Mouse (Mus musculus) myocyte (in vitro differentiated cells): ENCODE results near the gene Ehmt2.

Experiments
- CEBPB ChIP-seq: IDR thresholded peaks from 2 replicates; pipeline ENCODE4 v1.6.1; 2011; ENCODE audit warnings: mild to moderate bottlenecking, moderate library complexity; ENCODE audit not compliant: poor library complexity, insufficient read depth, severe bottlenecking
- E2F4 ChIP-seq: IDR thresholded peaks from one replicate; pipeline ENCODE4 v1.6.1; 2011; ENCODE audit warnings: mild to moderate bottlenecking, control low read depth, moderate library complexity; ENCODE audit not compliant: insufficient read depth
- MAX ChIP-seq: IDR thresholded peaks from one replicate; pipeline ENCODE4 v1.6.1; 2011; ENCODE audit warnings: low read depth, mild to moderate bottlenecking, control low read depth
- MYOD1 ChIP-seq, 3 experiments: IDR thresholded peaks; one replicate each; pipeline ENCODE4 v1.6.1; 2011; ENCODE audit warnings: control low read depth in 2 of 3, low read depth in 2 of 3, mild to moderate bottlenecking in 2 of 3, moderate library complexity in 1 of 3; ENCODE audit not compliant: insufficient read length in 2 of 3, control insufficient read depth in 1 of 3
- MYOG ChIP-seq, 3 experiments: IDR thresholded peaks; one replicate each; pipeline ENCODE4 v1.6.1; 2011; ENCODE audit warnings: control low read depth in 2 of 3, low read depth in 2 of 3, mild to moderate bottlenecking in 2 of 3; ENCODE audit not compliant: insufficient read length in 2 of 3, control insufficient read depth in 1 of 3, insufficient read depth in 1 of 3
- POLR2A ChIP-seq: IDR thresholded peaks from one replicate; pipeline ENCODE4 v1.6.1; 2011; ENCODE audit warnings: low read depth, mild to moderate bottlenecking, control low read depth, moderate library complexity; ENCODE audit not compliant: insufficient read length
- POLR2AphosphoS2 ChIP-seq: IDR thresholded peaks from one replicate; pipeline ENCODE4 v1.6.1; 2011; ENCODE audit warnings: low read depth, control low read depth; ENCODE audit not compliant: insufficient read length
- TCF12 ChIP-seq: IDR thresholded peaks from one replicate; pipeline ENCODE4 v1.6.1; 2011; ENCODE audit warnings: mild to moderate bottlenecking, control low read depth; ENCODE audit not compliant: poor library complexity, insufficient read depth, severe bottlenecking
- TCF3 ChIP-seq: IDR thresholded peaks from one replicate; pipeline ENCODE4 v1.6.1; 2011; ENCODE audit warnings: low read depth, control low read depth; ENCODE audit not compliant: insufficient read length
- USF1 ChIP-seq: IDR thresholded peaks from one replicate; pipeline ENCODE4 v1.6.1; 2011; ENCODE audit warnings: low read depth, mild to moderate bottlenecking, control low read depth, moderate library complexity

DNA sequence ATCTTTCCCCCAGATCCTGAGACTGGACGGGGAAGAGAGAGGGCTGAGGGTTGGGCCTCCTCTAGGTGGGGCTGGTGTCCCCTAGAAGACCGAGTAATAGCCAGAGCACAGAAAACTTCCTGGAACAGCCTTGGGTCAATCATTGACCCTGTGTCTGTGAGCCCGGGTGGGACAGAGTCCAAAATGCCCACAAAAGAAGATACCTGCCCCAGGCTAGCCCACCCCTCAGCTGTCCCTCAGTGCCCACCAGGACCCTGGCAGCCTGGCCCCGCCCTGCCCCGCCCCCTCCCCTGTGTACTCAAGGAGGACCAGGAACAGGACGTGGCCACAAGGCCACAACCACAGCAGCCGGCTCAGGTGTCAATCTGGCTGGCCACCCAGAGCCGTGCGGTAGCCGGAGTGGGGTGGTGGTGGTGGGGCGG is 17.2 kb downstream of the Ehmt2 start:
- TF ChIP-seq POLR2AphosphoS2 (no peak), MAX (no peak), MYOG (IDR thresholded peaks at IDR 0.05; ENCODE audit: control insufficient read depth in 1 of 3, insufficient read depth in 1 of 3, insufficient read length in 2 of 3, low read depth in 2 of 3) (peak in 2 of 3 experiments; percentile 36 to 72), POLR2A (no peak), CEBPB (no peak), TCF12 (no peak), MYOD1 (IDR thresholded peaks at IDR 0.05; ENCODE audit: control insufficient read depth in 1 of 3, insufficient read length in 2 of 3, low read depth in 2 of 3) (peak in 1 of 3 experiments; percentile 46), E2F4 (no peak), USF1 (no peak), TCF3 (no peak)
